Mouse (Mus musculus): Measurements from ENCODE around the gene Ifna14.

- TF ChIP-seq CHD2 (IDR thresholded peaks at IDR 0.05; ENCODE audit: low read depth, low read length) (no peak), ZNF384 (IDR thresholded peaks at IDR 0.05; ENCODE audit: low read depth, low read length) (no peak), HCFC1 (IDR thresholded peaks at IDR 0.05; ENCODE audit: borderline replicate concordance, insufficient read depth, low read length) (no peak), MAFK (IDR thresholded peaks at IDR 0.05; ENCODE audit: insufficient read depth, low read depth, low read length) (no peak)
Measured at GRCm38 (mm10) chr4:88534903-88535302, 36.7 kb downstream of the Ifna14 start.

Measured in ES-E14 (cell line).